Mouse (Mus musculus): Measurements from ENCODE around the gene Tbc1d2b.
A peak's percentile ranks its signal among the peaks of the same experiment; 100 is the strongest.

The Tbc1d2b gene

DNA sequence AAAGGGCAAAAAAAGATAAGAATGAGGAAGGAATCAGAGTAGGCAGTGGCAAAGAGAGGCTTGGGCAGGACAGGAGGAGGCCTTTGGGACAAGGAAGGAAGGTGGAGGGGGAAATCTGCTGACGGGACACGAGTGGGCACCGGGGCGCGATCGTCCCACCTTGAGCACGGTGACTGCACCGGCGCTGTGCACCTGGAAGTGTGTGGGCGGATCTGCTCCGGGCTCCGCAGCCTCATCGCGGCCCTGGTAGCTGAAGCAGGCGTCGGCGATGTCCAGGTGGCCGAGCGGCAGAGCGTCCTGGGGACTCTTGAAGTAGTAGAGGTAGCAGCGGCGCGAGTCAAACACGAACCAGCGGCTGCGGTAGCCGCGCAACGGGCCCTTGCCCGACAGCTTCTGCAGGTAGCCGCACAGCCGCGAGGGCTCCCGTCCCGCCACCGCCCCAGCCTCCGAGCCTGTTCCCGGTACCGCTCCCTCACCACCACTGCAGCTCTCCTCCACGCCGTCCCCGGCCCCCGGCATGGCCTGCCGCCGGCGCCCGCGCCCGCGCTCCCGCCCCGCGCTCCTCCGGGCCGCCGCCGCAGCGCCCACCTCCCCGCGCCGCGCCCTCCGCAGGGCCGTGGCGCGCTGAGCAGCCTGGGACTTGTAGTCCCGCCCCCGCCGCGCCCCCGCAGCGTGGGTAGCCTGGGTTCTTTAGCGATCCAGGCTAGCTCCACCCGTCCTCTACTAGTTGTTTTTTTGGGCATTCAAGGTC lies at the start of gene Tbc1d2b:
Tbc1d2b (minus strand) TSS at position 612 of the 751 bp plus-strand sequence.
- peak; percentile 55 for DNase-seq (ENCODE audit: low read depth, low spot score)

DNA sequence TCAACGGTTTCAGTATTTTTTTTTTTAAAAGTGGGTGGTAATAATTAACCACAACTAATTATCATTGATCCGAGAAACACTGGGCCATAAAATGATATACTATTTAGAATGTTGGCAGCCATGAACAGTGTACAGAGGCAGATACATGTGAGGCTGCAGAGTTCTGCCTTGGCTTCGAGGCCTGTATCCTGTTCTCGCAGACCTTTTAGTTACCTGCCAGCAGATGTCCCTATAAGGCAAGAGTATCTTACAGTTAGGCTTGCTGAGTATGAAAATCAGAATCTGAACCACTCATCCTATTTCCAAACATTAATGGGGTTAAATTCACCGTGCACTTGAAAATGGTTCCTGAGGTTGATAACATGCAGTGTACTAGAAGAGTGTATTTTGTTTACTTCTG lies 45.7 kb upstream of the Tbc1d2b start:
- DNase-seq (ENCODE audit: low read depth, low spot score): no peak

DNA sequence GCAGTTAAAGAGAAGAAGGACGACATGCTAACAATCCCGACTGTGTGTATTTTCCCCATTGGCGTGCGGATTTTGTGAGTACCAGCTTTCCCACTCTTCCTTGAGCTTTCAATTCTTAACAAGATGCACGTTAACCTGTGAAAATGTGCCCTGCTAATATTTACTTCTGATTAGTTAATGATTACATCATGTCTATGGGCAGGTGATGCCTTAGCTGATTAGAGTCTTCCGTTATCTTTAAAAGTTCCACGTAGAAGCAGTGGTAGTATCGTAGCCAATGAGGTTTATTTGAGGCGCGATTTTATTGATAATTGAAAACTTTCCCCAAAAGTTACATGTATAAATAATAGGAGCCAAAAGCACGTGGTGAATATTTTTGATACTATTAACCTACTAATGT lies 45.1 kb upstream of the Tbc1d2b start:
- no peak for DNase-seq (ENCODE audit: low read depth, low spot score)

DNA sequence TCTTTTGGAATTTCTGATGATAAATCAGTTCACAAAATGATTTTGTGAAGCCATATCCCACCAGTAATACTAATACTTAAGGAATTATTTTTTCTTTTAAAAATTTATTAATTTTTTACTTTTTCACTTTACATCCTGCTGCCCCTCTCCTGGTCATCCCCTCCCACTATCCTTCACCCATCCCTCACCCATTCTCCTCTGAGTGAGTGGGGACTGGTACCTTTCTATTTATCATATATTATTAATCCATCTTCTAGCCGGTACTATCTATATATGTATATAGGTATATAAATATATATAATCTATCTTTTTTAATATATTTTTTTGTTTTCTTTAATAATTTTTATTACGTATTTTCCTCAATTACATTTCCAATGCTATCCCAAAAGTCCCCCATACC lies 33.6 kb upstream of the Tbc1d2b start:
- DNase-seq (ENCODE audit: low read depth, low spot score): no peak

DNA sequence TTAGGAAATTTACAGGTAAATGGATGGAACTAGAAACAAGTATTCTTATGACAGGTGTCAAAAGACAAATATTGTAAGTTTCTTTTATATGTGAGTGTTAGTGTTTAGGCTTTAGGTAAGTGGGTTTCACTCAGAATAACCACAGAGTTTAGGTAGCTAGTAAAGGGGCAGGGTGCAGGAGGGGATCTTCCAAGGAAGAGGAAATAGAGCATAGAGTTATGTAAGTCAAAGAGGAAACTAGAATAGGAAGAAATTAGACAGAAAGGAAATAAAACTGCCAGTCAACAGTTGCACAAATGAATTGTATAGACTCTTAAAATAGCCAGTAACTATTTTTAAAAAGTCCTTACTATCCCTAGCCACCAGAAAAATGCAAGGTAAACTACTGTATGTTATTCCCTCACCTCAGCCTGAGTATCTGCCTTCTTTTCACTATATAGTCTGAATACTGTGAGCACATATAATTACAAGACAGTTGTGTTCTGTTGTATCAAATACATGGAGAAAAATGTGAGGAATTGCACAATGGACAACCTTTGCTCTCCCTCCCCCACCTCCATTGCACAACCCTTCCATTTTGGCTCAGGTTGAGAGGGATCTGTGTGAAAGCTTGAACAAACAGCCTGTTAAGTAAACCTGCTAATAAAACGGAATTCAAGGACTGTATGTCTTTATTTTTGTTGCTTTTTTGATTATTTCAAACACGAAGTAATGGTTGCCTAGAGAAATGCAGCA lies 32.7 kb upstream of the Tbc1d2b start:
- no peak for DNase-seq (ENCODE audit: low read depth, low spot score)

DNA sequence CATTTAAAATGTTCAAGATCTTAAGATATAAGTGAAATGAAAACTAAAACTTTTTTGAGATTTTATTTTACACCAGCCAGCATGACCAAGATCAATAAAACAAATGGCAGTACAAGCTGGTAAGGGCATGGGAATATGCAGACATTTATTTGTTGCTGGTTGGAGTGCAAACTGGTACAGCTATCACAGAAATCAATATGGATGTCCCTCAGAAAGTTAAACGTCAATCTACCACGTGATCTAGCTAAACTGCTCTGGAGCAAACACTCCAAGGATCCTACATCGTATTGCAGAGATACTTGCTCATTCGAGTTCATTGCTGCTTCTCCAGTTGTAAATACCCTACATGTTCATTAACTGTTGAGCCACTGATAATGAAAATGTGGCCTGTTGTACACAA lies 32.1 kb upstream of the Tbc1d2b start:
- DNase-seq (ENCODE audit: low read depth, low spot score): no peak

DNA sequence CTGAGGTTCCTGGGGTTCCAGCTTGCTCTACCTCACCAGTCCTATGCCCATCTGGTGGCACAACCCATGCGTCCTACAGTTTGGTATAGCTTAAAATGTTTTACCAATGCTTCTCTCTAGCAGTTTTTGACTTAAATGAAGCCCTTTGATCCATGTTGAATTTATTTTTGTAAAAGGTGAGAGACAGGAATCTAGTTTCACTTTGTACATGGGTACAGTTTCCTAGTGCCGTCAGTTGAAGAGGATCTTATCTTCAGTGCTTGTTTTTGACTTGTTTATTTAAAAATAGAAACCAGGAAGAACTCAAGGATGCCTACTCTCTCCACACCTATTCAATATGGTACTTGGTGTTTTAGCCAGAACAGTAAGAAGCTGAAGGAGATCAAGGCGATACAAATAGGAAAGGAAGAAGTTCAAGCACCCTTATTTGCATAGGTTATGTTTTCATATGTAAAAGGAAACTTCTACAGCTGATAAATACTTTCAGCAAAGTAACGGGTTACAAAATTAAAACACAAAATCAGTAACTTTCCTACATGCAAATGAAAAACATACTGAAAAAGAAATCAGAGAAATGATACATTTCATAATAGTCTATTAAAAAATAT lies 30.6 kb upstream of the Tbc1d2b start:
- DNase-seq (ENCODE audit: low read depth, low spot score): no peak

DNA sequence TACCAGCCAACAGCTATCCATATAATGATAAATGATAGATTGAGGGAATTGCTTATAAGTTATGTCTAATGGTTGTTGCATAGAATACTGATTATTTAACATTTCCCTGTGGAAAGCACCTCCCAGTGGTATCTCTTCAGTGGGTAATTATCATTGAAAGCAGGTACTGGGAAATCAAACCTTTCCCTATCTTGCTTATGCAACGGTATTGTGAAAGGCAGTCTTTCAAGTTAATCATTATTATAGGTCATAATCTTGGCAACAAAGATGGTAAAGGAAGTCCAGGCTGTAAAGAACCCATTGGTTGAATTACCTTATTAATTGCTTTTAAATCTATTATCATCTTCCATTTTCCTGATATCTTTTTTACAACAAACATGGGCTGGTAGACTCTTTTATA lies 27.0 kb upstream of the Tbc1d2b start:
- DNase-seq (ENCODE audit: low read depth, low spot score): no peak

DNA sequence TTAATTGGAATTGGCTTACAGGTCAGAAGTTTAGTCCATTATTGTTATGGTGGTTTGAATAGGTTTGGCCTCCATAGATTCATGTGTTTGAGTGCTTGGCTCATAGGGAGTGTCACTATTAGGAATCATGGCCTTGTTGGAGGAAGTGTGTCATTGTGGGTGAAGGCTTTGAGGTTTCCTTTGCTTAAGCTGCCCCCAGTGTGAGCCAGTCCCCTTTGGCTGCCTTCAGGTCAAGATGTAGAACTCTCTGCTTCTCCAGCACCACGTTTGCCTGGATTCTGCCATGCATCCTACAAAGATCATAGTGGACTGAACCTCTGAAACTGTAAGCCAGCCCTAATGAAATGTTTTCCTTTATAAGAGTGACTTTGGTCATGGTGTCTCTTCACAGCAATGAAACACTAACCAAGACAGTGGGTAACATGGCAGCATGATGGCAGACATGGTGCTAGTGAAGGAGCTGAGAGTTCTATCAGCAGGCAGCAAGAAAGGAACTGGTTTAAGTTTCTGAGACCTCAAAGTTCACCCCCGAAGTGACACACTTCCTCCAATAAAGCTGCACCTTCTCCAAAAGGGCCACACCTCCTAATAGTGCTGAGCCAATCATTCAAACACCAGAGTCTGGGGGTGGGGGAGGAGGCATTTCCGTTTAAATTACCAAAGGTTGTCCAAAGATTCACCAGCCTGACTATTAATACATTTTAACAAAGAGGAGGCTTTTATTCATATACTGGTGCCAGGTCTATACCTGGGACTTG lies 23.2 kb upstream of the Tbc1d2b start:
- no peak for DNase-seq (ENCODE audit: low read depth, low spot score)

DNA sequence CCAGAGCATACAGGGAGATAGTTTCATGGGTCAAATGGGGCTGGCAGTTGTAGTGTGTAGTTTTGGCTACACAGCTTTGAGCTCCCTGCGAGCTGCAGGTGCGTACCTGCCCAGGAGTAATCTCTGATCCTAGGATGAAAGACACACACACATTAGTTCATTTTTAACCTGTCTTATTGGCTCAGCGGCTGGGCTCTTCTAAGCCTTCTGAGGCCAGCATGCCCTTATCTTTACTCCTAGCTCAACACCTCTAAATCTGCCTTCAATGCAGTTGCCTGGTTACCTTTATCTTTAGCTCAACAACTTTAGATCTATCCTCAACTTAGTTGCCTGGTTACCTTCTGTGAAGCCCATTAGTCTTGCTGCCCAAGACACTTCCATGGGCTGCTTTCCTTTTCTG lies 7.8 kb upstream of the Tbc1d2b start:
- DNase-seq (ENCODE audit: low read depth, low spot score): no peak

DNA sequence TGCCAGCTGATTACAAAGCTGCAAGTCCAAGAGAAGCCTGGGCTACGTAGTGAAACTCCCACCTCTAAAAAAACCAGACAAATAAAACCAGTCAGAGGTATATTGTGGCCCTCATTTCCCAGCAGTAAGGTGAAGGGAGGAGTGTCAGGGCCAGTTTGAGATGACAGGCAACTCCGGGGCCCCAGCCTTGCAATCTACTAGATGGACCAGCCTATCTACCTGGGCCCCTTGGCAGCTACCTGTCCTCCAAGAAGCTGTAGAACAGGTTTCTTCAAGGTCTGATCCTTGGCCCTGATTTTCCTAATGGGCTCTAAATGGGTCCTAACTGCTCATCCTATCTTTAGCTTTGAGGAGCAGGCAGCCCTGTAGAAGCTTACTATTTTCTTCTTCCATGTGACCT lies 7.3 kb upstream of the Tbc1d2b start:
- no peak for DNase-seq (ENCODE audit: low read depth, low spot score)

DNA sequence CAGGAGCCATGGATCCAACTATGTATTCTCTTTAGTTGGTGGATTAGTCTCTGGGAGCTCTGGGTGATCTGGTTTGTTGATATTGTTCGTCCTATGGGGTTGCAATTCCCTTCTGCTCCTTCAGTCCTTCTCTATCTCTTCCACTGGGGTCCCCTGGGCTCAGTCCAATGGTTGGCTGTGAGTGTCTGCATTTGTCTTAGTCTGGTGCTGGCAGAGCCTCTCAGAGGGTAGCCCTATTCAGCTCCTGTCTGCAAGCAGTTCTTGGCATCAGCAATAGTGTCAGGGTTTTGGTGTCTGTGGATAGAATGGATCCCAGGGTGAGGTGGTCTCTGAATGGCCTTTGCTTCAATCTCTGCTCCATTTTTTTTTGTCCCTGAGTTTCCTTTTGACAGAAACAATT lies 6.2 kb upstream of the Tbc1d2b start:
- DNase-seq (ENCODE audit: low read depth, low spot score): no peak

DNA sequence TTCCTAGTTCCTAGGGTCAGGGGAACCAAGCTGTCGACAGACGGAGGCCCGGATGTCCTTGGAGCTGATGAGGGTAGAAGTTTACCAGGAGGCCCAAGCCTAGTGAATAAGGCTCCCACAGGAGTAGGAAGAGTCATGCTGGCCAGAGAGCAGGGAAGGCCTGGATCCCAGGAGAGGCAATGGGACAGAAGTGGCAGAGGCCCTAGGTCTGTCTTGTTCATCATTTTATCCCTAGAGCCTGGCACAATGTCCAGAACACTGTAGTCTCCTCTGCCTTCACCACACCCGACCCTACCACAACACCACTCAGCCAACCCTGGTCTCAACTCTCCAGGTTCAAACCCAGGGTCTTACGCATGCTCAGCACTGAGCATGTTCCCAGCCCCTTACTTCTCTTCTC lies 5.3 kb upstream of the Tbc1d2b start:
- no peak for DNase-seq (ENCODE audit: low read depth, low spot score)

DNA sequence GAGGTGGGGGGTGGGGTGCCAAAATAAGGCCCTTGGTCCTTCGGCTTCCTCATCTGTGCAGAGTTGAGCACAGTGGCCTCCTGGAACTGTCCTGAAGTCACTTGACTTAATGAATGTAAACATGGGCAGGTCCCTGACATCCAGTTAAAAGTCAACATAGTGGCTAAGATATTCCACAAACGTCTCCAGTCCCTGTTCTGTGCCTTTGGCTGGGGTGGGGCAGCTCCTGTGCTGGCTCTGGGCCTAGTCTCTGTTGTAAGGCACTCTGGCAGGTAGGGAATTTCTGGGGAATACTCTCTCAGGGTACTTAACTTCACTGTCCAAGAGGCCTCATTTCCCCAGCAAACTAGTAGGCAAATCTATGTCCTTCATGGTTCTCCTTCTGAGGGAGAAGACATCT lies 4.9 kb upstream of the Tbc1d2b start:
- DNase-seq (ENCODE audit: low read depth, low spot score): no peak

DNA sequence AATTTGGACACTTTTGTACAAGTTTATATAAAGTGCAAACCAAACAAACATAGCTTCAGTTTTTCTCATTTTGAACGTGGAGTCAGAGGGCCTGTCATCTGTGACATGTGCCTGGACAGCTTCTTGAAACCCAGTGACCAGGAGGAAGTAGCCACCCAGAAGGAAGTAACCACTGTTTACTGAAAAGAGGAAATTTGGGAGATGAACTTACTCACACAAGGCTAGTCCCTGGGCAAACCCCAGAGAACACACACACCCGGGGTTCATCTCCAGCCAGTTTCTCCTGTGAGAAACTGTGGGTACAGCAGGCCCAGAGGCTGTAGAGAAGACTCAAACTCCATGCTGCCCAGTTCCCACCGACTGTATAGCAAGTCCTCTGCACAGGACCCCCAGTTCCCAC lies 3.9 kb upstream of the Tbc1d2b start:
- no peak for DNase-seq (ENCODE audit: low read depth, low spot score)

DNA sequence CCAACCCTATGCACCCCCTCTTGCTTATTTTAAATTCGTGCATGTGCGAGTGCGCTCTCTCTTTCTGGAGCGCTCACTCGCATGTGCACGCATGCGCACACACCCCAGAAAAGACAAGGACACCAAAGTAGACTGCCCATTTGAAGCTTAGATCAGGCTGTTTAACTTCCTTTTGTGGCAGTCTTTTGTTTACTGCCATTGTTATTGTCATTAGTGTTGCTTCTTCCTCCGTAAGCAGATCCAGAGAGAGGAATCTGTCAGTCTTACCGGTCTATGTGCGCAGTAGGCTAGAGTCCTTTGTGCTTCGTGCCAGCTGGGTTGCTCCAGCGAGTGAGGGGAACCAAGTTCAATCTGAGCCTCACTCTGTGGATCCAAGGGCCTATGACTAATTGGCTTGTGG lies 1.7 kb upstream of the Tbc1d2b start:
- no peak for DNase-seq (ENCODE audit: low read depth, low spot score)

DNA sequence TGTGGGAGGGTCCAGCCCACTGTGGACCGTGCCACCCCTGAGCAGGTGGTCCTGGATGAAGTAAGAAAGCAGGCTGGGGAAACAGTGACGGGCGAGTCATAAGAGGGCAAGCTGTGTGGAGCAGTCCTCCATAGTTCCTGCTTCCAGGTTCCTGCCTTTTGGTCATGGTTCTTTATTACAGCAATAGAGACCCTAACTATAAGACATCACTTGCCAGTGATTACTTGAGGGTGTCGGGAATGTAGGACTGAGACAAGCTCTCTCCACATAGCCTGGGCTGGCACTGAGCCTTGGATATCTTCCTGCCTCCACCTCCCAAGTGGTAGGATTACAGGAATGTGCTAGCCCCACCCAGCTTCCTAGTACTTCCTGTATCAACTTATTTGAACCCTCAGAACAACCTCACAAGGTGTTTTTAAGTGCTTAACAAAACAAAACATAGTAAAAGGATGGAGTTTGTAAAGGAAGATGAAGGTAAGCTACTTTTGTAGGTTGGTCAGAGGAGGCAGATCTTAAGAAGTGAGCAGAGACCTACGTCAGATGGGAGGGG lies 1.0 kb upstream of the Tbc1d2b start:
- DNase-seq (ENCODE audit: low read depth, low spot score): no peak

DNA sequence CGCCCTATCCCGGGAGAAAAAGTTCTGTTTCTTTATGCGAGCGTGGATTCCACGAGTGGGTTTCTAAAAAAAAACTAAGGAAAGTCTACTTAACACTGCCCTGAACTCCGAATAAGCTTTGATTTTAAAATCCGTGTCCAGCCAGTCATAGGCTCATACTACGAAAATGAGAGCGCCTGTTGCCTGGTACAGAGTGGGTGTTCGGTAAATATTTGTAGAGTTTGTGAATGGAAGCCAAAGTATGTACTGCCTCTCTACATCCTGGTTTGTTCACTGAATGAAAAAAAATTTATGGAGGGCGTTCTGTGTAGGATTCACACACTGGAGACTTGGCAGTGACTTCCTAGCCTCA lies 316 bp upstream of the Tbc1d2b start:
- no peak for DNase-seq (ENCODE audit: low read depth, low spot score)

DNA sequence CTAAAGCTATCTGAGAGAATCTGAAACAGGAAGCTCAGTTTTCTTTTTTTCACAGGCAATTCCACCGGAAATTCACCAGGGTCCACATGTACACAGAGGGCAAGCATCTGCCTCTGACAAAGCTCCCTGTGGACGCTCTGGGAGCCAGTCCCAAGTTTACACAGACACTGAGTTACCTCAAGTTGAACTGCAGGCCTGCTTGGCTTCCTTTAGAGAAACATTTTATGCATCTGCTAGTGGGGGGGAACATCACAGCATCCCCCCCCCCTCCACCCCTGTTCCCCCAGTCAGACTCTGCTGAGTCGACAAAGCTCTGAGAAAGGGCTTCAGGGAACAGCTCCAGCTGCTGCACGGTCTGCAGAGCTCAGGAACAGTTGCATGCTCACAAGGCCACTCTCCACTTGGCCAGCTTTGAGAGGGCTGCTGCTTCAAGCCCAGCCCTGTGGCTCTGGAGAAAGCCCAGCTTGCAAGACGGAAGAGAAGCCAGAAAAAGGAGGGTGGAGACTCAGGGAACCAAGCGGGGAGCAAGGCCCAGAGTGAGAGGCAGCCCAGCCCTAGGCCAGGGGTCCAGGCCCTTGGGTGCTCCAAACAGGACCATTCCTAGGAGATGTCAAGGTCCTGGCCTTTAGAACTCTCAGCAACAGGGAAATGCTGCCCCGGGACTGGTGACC lies 1.5 kb downstream of the Tbc1d2b start:
- peak; percentile 14 for DNase-seq (ENCODE audit: low read depth, low spot score)

DNA sequence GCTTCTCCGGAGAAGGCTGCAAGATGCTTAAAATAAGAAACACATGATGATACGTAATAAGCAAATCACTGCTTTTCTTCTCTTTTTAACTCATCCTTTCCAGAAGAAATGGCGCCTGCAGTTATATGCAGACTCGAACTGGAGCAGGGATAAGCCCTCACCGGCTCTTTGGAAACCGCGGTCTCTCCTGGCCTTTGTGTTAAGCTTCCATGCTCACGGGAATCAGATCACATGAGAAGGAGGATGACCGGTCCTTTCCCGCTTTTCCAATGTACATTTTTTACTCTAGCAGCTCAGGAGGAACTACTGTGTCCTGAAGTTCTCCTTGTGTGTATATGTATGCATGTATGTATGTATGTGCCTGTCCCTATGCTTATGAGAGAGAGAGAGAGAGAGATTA lies 3.7 kb downstream of the Tbc1d2b start:
- no peak for DNase-seq (ENCODE audit: low read depth, low spot score)

DNA sequence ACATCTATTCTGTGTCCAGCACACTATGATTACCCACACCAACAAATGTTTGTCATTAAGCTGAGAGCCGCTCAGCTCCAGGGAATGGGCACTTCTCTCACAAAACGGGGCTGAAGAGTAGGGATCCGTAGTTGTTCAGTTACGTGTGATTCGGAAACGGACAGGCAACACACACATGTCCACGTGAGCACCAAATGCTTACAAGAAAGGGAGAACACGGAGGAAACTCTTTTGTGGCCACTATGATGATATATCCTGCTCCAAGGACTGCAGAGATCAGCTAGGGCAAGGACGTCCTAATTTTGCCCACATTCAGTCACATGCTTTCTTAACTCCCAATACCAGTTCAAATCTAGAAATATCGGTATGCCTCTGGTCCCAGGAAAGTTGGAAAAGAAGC lies 4.5 kb downstream of the Tbc1d2b start:
- no peak for DNase-seq (ENCODE audit: low read depth, low spot score)

All from mesoderm, embryonic 11.5 days (tissue).